Mouse (Mus musculus): ENCODE measurements around the gene Tcte2. TPM values are rescaled to one million over a fixed set of nuclear protein-coding genes. Genes with fewer than 3 reads are reported as not detected.

The Tcte2 gene
- polyA plus RNA-seq, 1 experiment from 2014 or later, result 20.6 TPM

- Histone ChIP-seq H3K27me3 (no peaks in the 10 kb centered on the region), H3K36me3 (no peaks in the 10 kb centered on the region), H3K27ac (no peak overlapping the region), H3K4me3 (replicated peaks) (no peak overlapping the region), H3K4me2 (replicated peaks) (no peak overlapping the region), H3K9me3 (no peaks in the 10 kb centered on the region), H3K9ac (replicated peaks) (no peak overlapping the region), H3K4me1 (replicated peaks) (peaks cover 22% of the 10 kb centered on the region)
- no peak for ATAC-seq
- WGBS, result 82% methylated on average over 1 of the region's 1 CpGs
These were observed 2.2 kb upstream of the Tcte2 start for GRCm38 (mm10) chr17:13763819-13764218.

- Histone ChIP-seq H3K4me3 (replicated peaks) (peak overlapping the region; percentile 98), H3K27ac (peak overlapping the region; percentile 99), H3K27me3 (no peaks in the 10 kb centered on the region), H3K9ac (replicated peaks) (peak overlapping the region; percentile 96), H3K4me1 (replicated peaks) (peaks cover 43% of the 10 kb centered on the region), H3K9me3 (no peaks in the 10 kb centered on the region), H3K36me3 (no peaks in the 10 kb centered on the region), H3K4me2 (replicated peaks) (peak overlapping the region; percentile 94)
- ATAC-seq, result peak; percentile 43
- WGBS, result under 1% methylated on average over 30 of the region's 72 CpGs
These were observed 898 bp downstream of the Tcte2 start for GRCm38 (mm10) chr17:13760675-13761178.

DNA sequence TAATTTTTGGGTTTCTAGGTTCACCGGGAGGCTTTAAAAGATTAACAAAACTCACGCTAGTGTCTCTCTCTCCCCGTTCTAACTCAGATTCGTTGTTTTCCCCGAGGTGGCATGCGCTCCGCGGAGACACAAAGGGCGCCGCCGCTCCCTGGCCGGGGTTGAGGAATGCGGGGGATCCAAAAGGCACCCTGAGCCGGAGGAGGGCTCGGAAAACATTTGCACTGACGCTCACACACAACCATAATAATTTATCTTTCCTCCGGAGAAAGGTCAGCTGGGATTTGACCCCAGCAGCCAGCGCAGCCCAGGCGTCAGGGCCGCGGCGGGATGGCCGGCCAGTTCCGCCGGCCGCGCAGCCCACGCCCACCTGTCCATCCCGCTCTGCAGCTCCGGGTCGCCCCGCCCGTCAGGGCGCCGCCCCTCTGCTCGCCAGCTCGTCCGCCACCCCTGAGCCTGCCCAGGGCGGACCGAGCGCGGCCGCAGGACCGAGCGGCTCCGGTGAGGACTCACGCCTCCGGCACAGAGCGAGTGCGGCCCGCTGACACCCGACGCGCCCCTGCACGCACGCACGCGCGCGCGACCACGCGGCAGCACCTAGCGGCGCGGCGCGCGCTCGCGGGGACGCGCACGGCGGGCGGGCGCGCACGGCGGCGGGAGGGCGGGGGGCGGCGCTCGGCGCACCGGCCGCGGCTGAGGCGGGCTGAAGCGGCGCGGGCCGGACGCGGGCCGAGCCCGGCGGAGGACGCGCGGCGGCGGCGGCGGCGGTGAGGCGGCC is 1.6 kb downstream of the Tcte2 start, which contains the start of gene Afdn:
Gene Afdn, plus strand, starts transcription at position 687 of the 775 bp plus-strand sequence.
- peak within 1 kb of the TSS; percentile 98 for H3K4me3 ChIP-seq (replicated peaks)
- ATAC-seq, result peak; percentile 94
- H3K27me3 ChIP-seq, result no peaks in the 10 kb centered on the region
- H3K4me2 ChIP-seq (replicated peaks), result peak within 1 kb of the TSS; percentile 94
- peak within 1 kb of the TSS; percentile 99 for H3K27ac ChIP-seq
- no peaks in the 10 kb centered on the region for H3K9me3 ChIP-seq
- peaks cover 43% of the 10 kb centered on the region for H3K4me1 ChIP-seq (replicated peaks)
- WGBS, result under 1% methylated on average over 55 of the region's 108 CpGs
- no peaks in the 10 kb centered on the region for H3K36me3 ChIP-seq
- H3K9ac ChIP-seq (replicated peaks), result peak within 1 kb of the TSS; percentile 96

GRCm38 (mm10) chr17:13759156-13759852 is 2.3 kb downstream of the Tcte2 start:
- Histone ChIP-seq H3K36me3 (no peaks in the 10 kb centered on the region), H3K4me3 (replicated peaks) (peak overlapping the region; percentile 98), H3K9me3 (no peaks in the 10 kb centered on the region), H3K4me2 (replicated peaks) (peak overlapping the region; percentile 94), H3K27me3 (no peaks in the 10 kb centered on the region), H3K27ac (peak overlapping the region; percentile 99), H3K9ac (replicated peaks) (peak overlapping the region; percentile 96), H3K4me1 (replicated peaks) (peaks cover 38% of the 10 kb centered on the region)
- 2% methylated on average over 13 of the region's 13 CpGs for WGBS
- no peak for ATAC-seq

GRCm38 (mm10) chr17:13758586-13758985 is 3.0 kb downstream of the Tcte2 start:
- no peak for ATAC-seq
- Histone ChIP-seq H3K4me1 (replicated peaks) (peaks cover 33% of the 10 kb centered on the region), H3K4me3 (replicated peaks) (peak overlapping the region; percentile 98), H3K4me2 (replicated peaks) (peak overlapping the region; percentile 94), H3K27me3 (no peaks in the 10 kb centered on the region), H3K36me3 (no peaks in the 10 kb centered on the region), H3K9ac (replicated peaks) (peak overlapping the region; percentile 96), H3K9me3 (no peaks in the 10 kb centered on the region), H3K27ac (peak overlapping the region; percentile 99)
- 17% methylated on average over 7 of the region's 7 CpGs for WGBS

- Histone ChIP-seq H3K4me1 (replicated peaks) (peaks cover 32% of the 10 kb centered on the region), H3K27me3 (no peaks in the 10 kb centered on the region), H3K4me2 (replicated peaks) (no peak overlapping the region), H3K9ac (replicated peaks) (no peak overlapping the region), H3K27ac (no peak overlapping the region), H3K4me3 (replicated peaks) (no peak overlapping the region), H3K9me3 (no peaks in the 10 kb centered on the region), H3K36me3 (no peaks in the 10 kb centered on the region)
- 81% methylated on average over 6 of the region's 6 CpGs for WGBS
- ATAC-seq, result no peak
These were observed 6.7 kb downstream of the Tcte2 start for GRCm38 (mm10) chr17:13754940-13755339.

- Histone ChIP-seq H3K9ac (replicated peaks) (no peak overlapping the region), H3K27me3 (no peaks in the 10 kb centered on the region), H3K4me3 (replicated peaks) (no peak overlapping the region), H3K4me2 (replicated peaks) (no peak overlapping the region), H3K36me3 (no peaks in the 10 kb centered on the region), H3K27ac (no peak overlapping the region), H3K4me1 (replicated peaks) (peaks cover 31% of the 10 kb centered on the region), H3K9me3 (no peaks in the 10 kb centered on the region)
- WGBS, result 68% methylated on average over 4 of the region's 4 CpGs
- no peak for ATAC-seq
These were observed 7.7 kb downstream of the Tcte2 start for GRCm38 (mm10) chr17:13753918-13754317.

DNA sequence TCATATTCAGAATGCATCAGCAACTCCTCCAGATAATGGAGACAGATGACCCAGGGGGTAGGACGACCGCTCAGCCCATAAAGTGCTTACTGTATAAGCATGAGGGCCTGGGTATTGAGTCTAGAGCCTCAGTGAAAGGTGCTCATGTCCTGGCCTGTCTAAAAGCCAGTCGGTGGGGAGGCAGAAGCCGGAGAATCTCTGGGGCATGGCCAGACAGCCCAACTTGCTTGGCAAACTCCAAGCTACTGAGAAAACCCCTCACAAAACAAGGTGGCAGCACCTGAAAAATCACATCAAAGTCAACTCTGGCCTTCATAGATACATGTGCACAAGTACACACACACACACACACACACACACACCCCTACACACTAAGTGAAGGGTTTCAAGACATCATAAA is 12.6 kb downstream of the Tcte2 start:
- Histone ChIP-seq H3K27ac (no peak overlapping the region), H3K27me3 (no peaks in the 10 kb centered on the region), H3K4me1 (replicated peaks) (peaks cover 22% of the 10 kb centered on the region), H3K9me3 (no peaks in the 10 kb centered on the region), H3K36me3 (no peaks in the 10 kb centered on the region), H3K9ac (replicated peaks) (no peak overlapping the region), H3K4me2 (replicated peaks) (no peak overlapping the region), H3K4me3 (replicated peaks) (no peak overlapping the region)
- no peak for ATAC-seq
- 95% methylated on average over 4 of the region's 4 CpGs for WGBS

- Histone ChIP-seq H3K27me3 (no peaks in the 10 kb centered on the region), H3K9ac (replicated peaks) (no peak overlapping the region), H3K4me2 (replicated peaks) (no peak overlapping the region), H3K36me3 (no peaks in the 10 kb centered on the region), H3K4me3 (replicated peaks) (no peak overlapping the region), H3K9me3 (no peaks in the 10 kb centered on the region), H3K27ac (no peak overlapping the region), H3K4me1 (replicated peaks) (peaks cover 35% of the 10 kb centered on the region)
- no peak for ATAC-seq
- 92% methylated on average over 9 of the region's 9 CpGs for WGBS
These were observed 13.9 kb downstream of the Tcte2 start for GRCm38 (mm10) chr17:13747681-13748080.

DNA sequence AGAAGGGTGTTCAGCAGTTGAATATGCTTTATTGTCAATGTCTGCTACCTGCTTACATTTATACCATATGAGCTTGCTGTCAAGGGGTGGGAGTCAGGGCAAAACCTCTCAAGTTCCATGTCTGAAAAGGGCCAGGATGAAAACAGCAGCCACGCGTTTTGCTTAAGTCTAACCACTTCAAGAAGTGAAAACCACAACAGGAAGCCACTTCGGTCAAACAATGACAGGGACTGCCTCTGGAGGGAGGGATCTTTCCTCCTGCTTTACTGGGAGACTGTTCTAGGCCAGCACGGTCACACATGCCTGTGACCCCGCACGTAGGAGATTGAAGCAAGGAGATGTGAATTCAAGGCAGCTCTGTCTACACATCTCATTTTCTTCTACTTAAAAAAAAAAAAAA is 15.3 kb downstream of the Tcte2 start:
- WGBS, result 71% methylated on average over 6 of the region's 6 CpGs
- H3K4me2 ChIP-seq (replicated peaks), result no peak overlapping the region
- H3K9me3 ChIP-seq, result no peaks in the 10 kb centered on the region
- H3K27ac ChIP-seq, result no peak overlapping the region
- no peak overlapping the region for H3K9ac ChIP-seq (replicated peaks)
- ATAC-seq, result no peak
- no peaks in the 10 kb centered on the region for H3K27me3 ChIP-seq
- H3K36me3 ChIP-seq, result no peaks in the 10 kb centered on the region
- no peak overlapping the region for H3K4me3 ChIP-seq (replicated peaks)
- H3K4me1 ChIP-seq (replicated peaks), result peaks cover 41% of the 10 kb centered on the region

GRCm38 (mm10) chr17:13745373-13745772 is 16.3 kb downstream of the Tcte2 start:
- Histone ChIP-seq H3K36me3 (no peaks in the 10 kb centered on the region), H3K9me3 (no peaks in the 10 kb centered on the region), H3K9ac (replicated peaks) (no peak overlapping the region), H3K27ac (peak overlapping the region; percentile 30; the same call in 1 of the 2 replicates), H3K27me3 (no peaks in the 10 kb centered on the region), H3K4me2 (replicated peaks) (no peak overlapping the region), H3K4me3 (replicated peaks) (no peak overlapping the region), H3K4me1 (replicated peaks) (peaks cover 36% of the 10 kb centered on the region)
- peak; percentile 81 for ATAC-seq
- 58% methylated on average over 2 of the region's 2 CpGs for WGBS

DNA sequence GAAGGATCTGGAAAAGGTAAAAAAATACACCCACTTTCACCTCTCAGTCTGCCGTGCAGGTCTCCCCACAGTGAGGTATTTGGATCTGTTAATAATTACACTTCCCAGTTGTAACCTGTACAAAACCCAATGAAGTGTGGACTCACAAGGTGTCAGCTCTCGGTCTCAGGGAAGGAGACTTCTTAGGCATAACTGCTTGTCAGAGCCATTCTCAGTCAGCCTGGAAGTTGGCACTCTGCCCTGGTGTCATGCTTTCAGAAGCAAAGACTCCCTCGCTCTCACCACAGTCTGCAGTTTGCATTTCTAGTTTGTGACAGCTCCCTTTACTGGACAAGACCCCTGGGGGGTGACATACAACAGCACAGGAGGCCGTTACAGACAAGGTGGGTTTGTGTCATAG is 16.8 kb downstream of the Tcte2 start:
- WGBS, result 72% methylated on average over 4 of the region's 4 CpGs
- no peak for ATAC-seq
- H3K27me3 ChIP-seq, result no peaks in the 10 kb centered on the region
- H3K4me3 ChIP-seq (replicated peaks), result no peak overlapping the region
- H3K4me1 ChIP-seq (replicated peaks), result peaks cover 32% of the 10 kb centered on the region
- no peak overlapping the region for H3K9ac ChIP-seq (replicated peaks)
- no peak overlapping the region for H3K4me2 ChIP-seq (replicated peaks)
- H3K27ac ChIP-seq, result no peak overlapping the region
- H3K9me3 ChIP-seq, result no peaks in the 10 kb centered on the region
- no peaks in the 10 kb centered on the region for H3K36me3 ChIP-seq

Data from midbrain, embryonic 13.5 days (tissue).